Mouse (Mus musculus): Measurements from ENCODE around the gene Angptl6. TPM values are rescaled to one million over a fixed set of nuclear protein-coding genes. Genes with fewer than 3 reads are reported as not detected.

Gene Angptl6
- polyA plus RNA-seq, 1 experiment from 2014 or later = 9.7 TPM

- Histone ChIP-seq H3K4me2 (no peak overlapping the region), H3K4me1 (replicated peaks) (peaks cover 26% of the 10 kb centered on the region), H3K9ac (no peak overlapping the region), H3K27me3 (no peaks in the 10 kb centered on the region), H3K9me3 (no peaks in the 10 kb centered on the region), H3K4me3 (no peak overlapping the region), H3K27ac (replicated peaks) (no peak overlapping the region), H3K36me3 (peaks cover 81% of the 10 kb centered on the region)
- no peak for ATAC-seq (ENCODE audit: low read depth)
- 64% methylated on average over 5 of the region's 5 CpGs for WGBS
Measured at GRCm38 (mm10) chr9:20893069-20893468, 13.5 kb upstream of the Angptl6 start.

GRCm38 (mm10) chr9:20892104-20892653 lies 12.7 kb upstream of the Angptl6 start:
- 76% methylated on average over 5 of the region's 5 CpGs for WGBS

GRCm38 (mm10) chr9:20891339-20892103 lies 12.0 kb upstream of the Angptl6 start:
- Histone ChIP-seq H3K9ac (no peak overlapping the region), H3K4me3 (no peak overlapping the region), H3K27ac (replicated peaks) (no peak overlapping the region), H3K9me3 (no peaks in the 10 kb centered on the region), H3K36me3 (peaks cover 74% of the 10 kb centered on the region), H3K27me3 (no peaks in the 10 kb centered on the region), H3K4me1 (replicated peaks) (peaks cover 17% of the 10 kb centered on the region), H3K4me2 (no peak overlapping the region)
- no peak for ATAC-seq (ENCODE audit: low read depth)
- WGBS = 79% methylated on average over 26 of the region's 26 CpGs

More at GRCm38 (mm10) chr9:20892104-20892653, 12.7 kb upstream of the Angptl6 start:
- Histone ChIP-seq H3K36me3 (peaks cover 80% of the 10 kb centered on the region), H3K4me1 (replicated peaks) (peaks cover 20% of the 10 kb centered on the region), H3K27me3 (no peaks in the 10 kb centered on the region), H3K27ac (replicated peaks) (no peak overlapping the region), H3K9ac (no peak overlapping the region), H3K9me3 (no peaks in the 10 kb centered on the region), H3K4me3 (no peak overlapping the region), H3K4me2 (no peak overlapping the region)
- ATAC-seq (ENCODE audit: low read depth) = no peak

- no peak overlapping the region for H3K4me2 ChIP-seq
- H3K27me3 ChIP-seq = no peaks in the 10 kb centered on the region
- H3K4me3 ChIP-seq = no peak overlapping the region
- no peak overlapping the region for H3K9ac ChIP-seq
- H3K9me3 ChIP-seq = no peaks in the 10 kb centered on the region
- peaks cover 17% of the 10 kb centered on the region for H3K4me1 ChIP-seq (replicated peaks)
- ATAC-seq (ENCODE audit: low read depth) = no peak
- no peak overlapping the region for H3K27ac ChIP-seq (replicated peaks)
- peaks cover 63% of the 10 kb centered on the region for H3K36me3 ChIP-seq
- 95% methylated on average over 5 of the region's 5 CpGs for WGBS
Measured at GRCm38 (mm10) chr9:20890411-20890810, 10.9 kb upstream of the Angptl6 start.

- 87% methylated on average over 29 of the region's 29 CpGs for WGBS
- Histone ChIP-seq H3K4me2 (peak overlapping the region; percentile 92), H3K36me3 (peaks cover 53% of the 10 kb centered on the region), H3K4me1 (replicated peaks) (peaks cover 17% of the 10 kb centered on the region), H3K27me3 (no peaks in the 10 kb centered on the region), H3K27ac (replicated peaks) (no peak overlapping the region), H3K9ac (no peak overlapping the region), H3K9me3 (no peaks in the 10 kb centered on the region), H3K4me3 (peak overlapping the region; percentile 84)
- no peak for ATAC-seq (ENCODE audit: low read depth)
Measured at GRCm38 (mm10) chr9:20889185-20890141, 9.9 kb upstream of the Angptl6 start.

- under 1% methylated on average over 24 of the region's 30 CpGs for WGBS
- H3K36me3 ChIP-seq = peaks cover 42% of the 10 kb centered on the region
Measured at GRCm38 (mm10) chr9:20888386-20888765, 8.8 kb upstream of the Angptl6 start.

GRCm38 (mm10) chr9:20887704-20888385 lies 8.3 kb upstream of the Angptl6 start, which contains the start of gene Ppan:
TSS of gene Ppan (plus strand) at chr9:20888175.
- peak within 1 kb of the TSS; percentile 92 for H3K4me2 ChIP-seq
- H3K27me3 ChIP-seq = no peaks in the 10 kb centered on the region
- H3K27ac ChIP-seq (replicated peaks) = peak within 1 kb of the TSS; percentile 90
- peak within 1 kb of the TSS; percentile 84 for H3K4me3 ChIP-seq
- peaks cover 17% of the 10 kb centered on the region for H3K4me1 ChIP-seq (replicated peaks)
- WGBS = under 1% methylated on average over 42 of the region's 43 CpGs
- peak within 1 kb of the TSS; percentile 82 for H3K9ac ChIP-seq
- peak; percentile 96 for ATAC-seq (ENCODE audit: low read depth)
- H3K9me3 ChIP-seq = no peaks in the 10 kb centered on the region
- H3K36me3 ChIP-seq = peaks cover 37% of the 10 kb centered on the region

More at GRCm38 (mm10) chr9:20888386-20888765, 8.8 kb upstream of the Angptl6 start:
- H3K9me3 ChIP-seq = no peaks in the 10 kb centered on the region
- ATAC-seq (ENCODE audit: low read depth) = peak; percentile 44
- H3K4me3 ChIP-seq = peak overlapping the region; percentile 84
- H3K4me2 ChIP-seq = peak overlapping the region; percentile 92
- H3K4me1 ChIP-seq (replicated peaks) = peaks cover 17% of the 10 kb centered on the region
- H3K27ac ChIP-seq (replicated peaks) = peak overlapping the region; percentile 90; the same call in 1 of the 2 replicates
- no peaks in the 10 kb centered on the region for H3K27me3 ChIP-seq
- peak overlapping the region; percentile 82 for H3K9ac ChIP-seq

GRCm38 (mm10) chr9:20887191-20887590 lies 7.7 kb upstream of the Angptl6 start:
- 0 out of 2 replicates have a peak, but pooled peaks have one; percentile 19 for ATAC-seq (ENCODE audit: low read depth)
- H3K4me2 ChIP-seq = peak overlapping the region; percentile 92
- no peaks in the 10 kb centered on the region for H3K27me3 ChIP-seq
- peaks cover 30% of the 10 kb centered on the region for H3K36me3 ChIP-seq
- H3K4me1 ChIP-seq (replicated peaks) = peaks cover 17% of the 10 kb centered on the region
- peak overlapping the region; percentile 90 for H3K27ac ChIP-seq (replicated peaks)
- H3K9ac ChIP-seq = 0 out of 2 replicates have a peak overlapping the region, but pooled peaks have one; percentile 82
- no peaks in the 10 kb centered on the region for H3K9me3 ChIP-seq
- 0 out of 2 replicates have a peak overlapping the region, but pooled peaks have one; percentile 84 for H3K4me3 ChIP-seq
- 85% methylated on average over 6 of the region's 6 CpGs for WGBS

- H3K27ac ChIP-seq (replicated peaks) = no peak overlapping the region
- H3K4me3 ChIP-seq = no peak overlapping the region
- no peak overlapping the region for H3K9ac ChIP-seq
- H3K4me2 ChIP-seq = no peak overlapping the region
- H3K9me3 ChIP-seq = no peaks in the 10 kb centered on the region
- WGBS = 98% methylated on average over 2 of the region's 2 CpGs
- no peak for ATAC-seq (ENCODE audit: low read depth)
- H3K27me3 ChIP-seq = no peaks in the 10 kb centered on the region
- H3K4me1 ChIP-seq (replicated peaks) = peaks cover 17% of the 10 kb centered on the region
- peaks cover 24% of the 10 kb centered on the region for H3K36me3 ChIP-seq
Measured at GRCm38 (mm10) chr9:20886563-20886962, 7.0 kb upstream of the Angptl6 start.

GRCm38 (mm10) chr9:20878710-20879065 lies 839 bp downstream of the Angptl6 start:
- Histone ChIP-seq H3K36me3 (no peaks in the 10 kb centered on the region), H3K9ac (peak overlapping the region; percentile 79), H3K9me3 (no peaks in the 10 kb centered on the region), H3K27me3 (no peaks in the 10 kb centered on the region), H3K4me1 (replicated peaks) (peaks cover 6% of the 10 kb centered on the region), H3K4me3 (peak overlapping the region; percentile 46), H3K27ac (replicated peaks) (peak overlapping the region; percentile 95), H3K4me2 (peak overlapping the region; percentile 69)
- peak; percentile 25 for ATAC-seq (ENCODE audit: low read depth)
- WGBS = 20% methylated on average over 10 of the region's 10 CpGs

- Histone ChIP-seq H3K9me3 (no peaks in the 10 kb centered on the region), H3K27me3 (no peaks in the 10 kb centered on the region), H3K4me2 (peak overlapping the region; percentile 69), H3K27ac (replicated peaks) (peak overlapping the region; percentile 95), H3K36me3 (no peaks in the 10 kb centered on the region), H3K9ac (peak overlapping the region; percentile 79), H3K4me3 (peak overlapping the region; percentile 46), H3K4me1 (replicated peaks) (peaks cover 6% of the 10 kb centered on the region)
- WGBS = under 1% methylated on average over 69 of the region's 69 CpGs
- peak; percentile 93 for ATAC-seq (ENCODE audit: low read depth)
Measured at GRCm38 (mm10) chr9:20878041-20878709, 1.4 kb downstream of the Angptl6 start.

Data from neural tube, embryonic 13.5 days (tissue).